Mouse (Mus musculus): ENCODE measurements around the gene H2al1b. TPM values are rescaled to one million over a fixed set of nuclear protein-coding genes. Genes with fewer than 3 reads are reported as not detected.

The H2al1b gene
- polyA plus RNA-seq, 1 experiment: not detected

DNA sequence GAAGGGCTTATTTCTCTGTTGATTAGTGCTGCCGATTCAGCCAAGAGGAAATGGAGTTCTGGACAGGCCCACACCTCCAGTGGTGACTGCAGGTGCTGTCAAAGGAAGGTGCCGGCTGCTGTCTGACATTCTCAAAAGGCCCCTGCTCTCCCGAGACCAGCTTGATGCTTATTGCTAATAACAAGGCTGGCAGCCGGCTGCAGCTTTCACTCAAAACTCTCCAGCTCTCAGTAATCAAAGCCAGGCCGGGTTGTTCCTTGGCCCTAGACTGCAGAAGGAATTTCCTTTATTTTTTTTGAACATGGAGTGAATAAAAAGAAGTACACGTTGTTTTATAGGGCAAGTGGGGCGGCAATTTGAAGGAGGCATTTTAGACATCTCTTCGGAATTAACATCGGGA is 43.5 kb downstream of the H2al1b start:
- peaks cover 15% of the 10 kb centered on the region for H3K27me3 ChIP-seq (replicated peaks)
- no peak for TF ChIP-seq FLI1 (IDR thresholded peaks at IDR 0.05; ENCODE audit: low read length)
- no peak overlapping the region for H3K4me3 ChIP-seq (replicated peaks)
- H3K9me3 ChIP-seq: no peaks in the 10 kb centered on the region
- H3K36me3 ChIP-seq (replicated peaks; ENCODE audit: low read length): no peaks in the 10 kb centered on the region
- H3K4me1 ChIP-seq: 0 out of 2 replicates have a peak, but pooled peaks cover 6% of the 10 kb centered on the region

- Histone ChIP-seq H3K4me1 (0 out of 2 replicates have a peak, but pooled peaks cover 6% of the 10 kb centered on the region), H3K9me3 (no peaks in the 10 kb centered on the region), H3K4me3 (replicated peaks) (no peak overlapping the region), H3K27me3 (replicated peaks) (peaks cover 20% of the 10 kb centered on the region), H3K36me3 (replicated peaks; ENCODE audit: low read length) (no peaks in the 10 kb centered on the region)
- TF ChIP-seq FLI1 (IDR thresholded peaks at IDR 0.05; ENCODE audit: low read length) (no peak), GATA1 (IDR thresholded peaks at IDR 0.05; ENCODE audit: borderline replicate concordance, low read length) (no peak)
Measured at GRCm38 (mm10) chrX:11346756-11347155, 44.5 kb downstream of the H2al1b start.

Other genes starting within 250 kb of the H2al1b start
- not detected in 2 replicates for gene H2al1a, start 3.2 kb upstream of the H2al1b start, polyA plus RNA-seq (2012; ENCODE audit: insufficient read depth, low replicate concordance)
- gene H2al1c, start 3.2 kb downstream of the H2al1b start, polyA plus RNA-seq (2012; ENCODE audit: insufficient read depth, low replicate concordance): not detected in 2 replicates
- gene H2al1d, start 6.4 kb downstream of the H2al1b start, polyA plus RNA-seq (2012; ENCODE audit: insufficient read depth, low replicate concordance): not detected in 2 replicates
- gene H2al1e, start 9.5 kb downstream of the H2al1b start, polyA plus RNA-seq (2012; ENCODE audit: insufficient read depth, low replicate concordance): not detected in 2 replicates
- not detected in 2 replicates for gene H2al1f, start 12.7 kb downstream of the H2al1b start, polyA plus RNA-seq (2012; ENCODE audit: insufficient read depth, low replicate concordance)
- gene H2al1g, start 15.8 kb downstream of the H2al1b start, polyA plus RNA-seq (2012; ENCODE audit: insufficient read depth, low replicate concordance): not detected in 2 replicates
- not detected in 2 replicates for gene H2al1h, start 19.1 kb downstream of the H2al1b start, polyA plus RNA-seq (2012; ENCODE audit: insufficient read depth, low replicate concordance)
- gene H2al1i, start 22.2 kb downstream of the H2al1b start, polyA plus RNA-seq (2012; ENCODE audit: insufficient read depth, low replicate concordance): not detected in 2 replicates
- not detected in 2 replicates for gene H2al1j, start 25.4 kb downstream of the H2al1b start, polyA plus RNA-seq (2012; ENCODE audit: insufficient read depth, low replicate concordance)